22 mouse cellular contexts compared by ENCODE assay signal in the genomic region with DNA sequence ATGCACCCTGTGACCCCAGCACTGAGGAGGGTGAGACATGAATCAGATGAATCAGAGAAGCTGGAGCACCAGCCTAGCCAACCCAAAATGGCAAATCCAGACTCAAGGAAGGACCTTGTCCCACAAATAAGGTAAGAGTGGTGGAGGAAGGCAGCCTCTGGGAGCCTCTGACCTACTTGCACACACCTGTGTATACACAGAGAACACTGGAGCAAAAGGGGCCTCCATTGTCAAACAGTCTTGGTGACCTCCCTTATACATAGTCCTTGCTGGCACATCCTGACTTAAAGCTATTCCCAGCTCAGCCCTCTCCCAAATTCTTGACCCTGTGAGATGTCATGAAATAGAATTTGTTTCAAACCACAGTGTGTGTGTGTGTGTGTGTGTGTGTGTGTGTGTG. TPM values are rescaled to one million over a fixed set of nuclear protein-coding genes. Genes with fewer than 3 reads are reported as not detected.
"Had no signal": no experiment of that assay in that cellular context is flagged by ENCODE, and none has a peak within 500 bp of the region (broad histone marks: within the 10 kb centered on the region; RNA-seq: fewer than 3 reads in every experiment).

No protein-coding gene starts in this region.

- H3K4me2 ChIP-seq: liver, embryonic 13.5 days; liver, embryonic 15.5 days; lung, embryonic 15.5 days; midbrain, embryonic 12.5 days; neural tube, embryonic 12.5 days; stomach, embryonic 15.5 days had no signal

- H3K27me3 ChIP-seq: liver, embryonic 13.5 days; liver, embryonic 15.5 days; lung, embryonic 15.5 days; megakaryocyte, embryonic 14.5 days; midbrain, embryonic 12.5 days; neural tube, embryonic 12.5 days; stomach, embryonic 15.5 days had no signal

- H3K4me3 ChIP-seq: liver, embryonic 13.5 days; liver, embryonic 15.5 days; lung, embryonic 15.5 days; megakaryocyte, embryonic 14.5 days; midbrain, embryonic 12.5 days; neural tube, embryonic 12.5 days; stomach, embryonic 15.5 days had no signal

- H3K9ac ChIP-seq: liver, embryonic 13.5 days; liver, embryonic 15.5 days; liver, postnatal 0 days; lung, embryonic 15.5 days; midbrain, embryonic 12.5 days; neural tube, embryonic 12.5 days; stomach, embryonic 15.5 days had no signal

- ATAC-seq: liver, postnatal 0 days; lung, postnatal 0 days; midbrain, embryonic 16.5 days had no signal

- H3K9me3 ChIP-seq: liver, embryonic 13.5 days; liver, embryonic 15.5 days; lung, embryonic 15.5 days; stomach, embryonic 15.5 days had no signal

- H3K4me1 ChIP-seq: liver, embryonic 13.5 days; liver, embryonic 15.5 days; lung, embryonic 15.5 days; megakaryocyte, embryonic 14.5 days; midbrain, embryonic 12.5 days; stomach, embryonic 15.5 days had no signal

- H3K36me3 ChIP-seq: liver, embryonic 13.5 days; liver, embryonic 15.5 days; lung, embryonic 15.5 days; midbrain, embryonic 12.5 days; neural tube, embryonic 12.5 days; stomach, embryonic 15.5 days had no signal

- H3K27ac ChIP-seq: liver, embryonic 13.5 days; liver, embryonic 15.5 days; lung, embryonic 15.5 days; macrophage; midbrain, embryonic 12.5 days; neural tube, embryonic 12.5 days; stomach, embryonic 15.5 days had no signal

- DNase-seq: liver, embryonic 13.5 days; liver, postnatal 0 days; lung, adult 2 months; lung, postnatal 14 days; lung, postnatal 36 days; midbrain, embryonic 14.5 days; right cerebral cortex, postnatal 14 days; thymus, adult 18-20 months; thymus, postnatal 14 days; thymus, postnatal 36 days had no signal

RNA-seq across cellular contexts. Expression of gene Inhbb, which starts 57.1 kb away (rescaled TPM):
- total RNA-seq: megakaryocyte progenitor cell, adult 5-6 weeks; monocyte, adult 5-6 weeks; neutrophil, adult 5-6 weeks had no signal
